Mouse (Mus musculus) frontal cortex, postnatal 36 days (tissue): ENCODE results near the gene Osgepl1.
"Not testable (repeated sequence)": the region's sequence is repeated elsewhere in the genome, so short reads cannot be mapped to it uniquely, and the experiment has no call there.

Source experiments
- DNase-seq, 2 experiments: peaks; one replicate each; pipeline ENCODE4 v3.0.0; 2022; ENCODE audit warnings: low spot score in 2 of 2

Osgepl1 gene

DNA sequence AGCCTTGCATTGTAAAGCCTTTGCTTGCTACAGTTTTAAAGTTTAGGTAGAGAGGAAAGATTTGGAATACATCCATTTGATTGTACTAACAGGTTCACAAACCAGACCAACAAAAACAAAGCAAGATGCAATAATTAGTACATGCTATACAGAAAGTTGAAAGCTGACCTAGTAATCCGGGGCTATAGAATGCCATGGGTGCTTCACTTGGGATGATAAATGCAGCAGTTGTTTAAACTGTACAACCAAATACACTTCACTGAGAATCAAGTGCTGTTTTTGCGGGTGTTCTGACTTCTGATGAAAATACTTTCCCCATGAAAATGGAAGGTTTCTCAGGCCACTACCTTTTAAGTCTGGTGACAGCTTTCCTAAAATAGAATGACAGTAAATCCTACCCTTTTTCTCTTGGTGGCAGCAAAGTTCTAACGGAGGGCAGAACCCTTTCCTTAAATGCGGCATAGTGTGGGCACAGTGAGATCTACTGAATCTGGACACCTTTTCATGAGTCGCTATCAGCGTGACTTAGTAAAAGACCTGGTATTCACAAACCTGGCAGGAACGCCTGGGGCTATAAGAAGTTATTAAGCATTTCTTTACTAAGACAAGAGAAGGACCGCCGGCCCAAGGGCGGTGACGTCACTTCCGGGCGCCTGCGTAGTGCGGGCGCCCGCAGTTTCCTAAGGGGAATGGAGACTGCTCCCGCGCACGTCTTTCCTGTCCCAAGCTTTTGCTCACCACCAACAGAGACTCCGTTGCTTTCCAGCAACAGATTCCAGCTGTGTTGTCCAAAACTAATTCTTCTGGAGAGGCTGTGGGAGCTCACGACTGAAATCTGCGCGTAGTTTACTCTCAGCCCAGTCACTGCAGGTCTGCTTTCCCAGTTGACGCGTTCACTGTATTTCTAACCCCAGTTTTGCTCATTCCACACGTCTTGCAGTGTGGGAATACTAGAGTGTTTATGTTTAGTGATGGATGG lies at the start of gene Osgepl1:
TSS of gene Osgepl1 (plus strand) at position 636 of the 979 bp plus-strand sequence.
- peak; percentile 82 to 88 for DNase-seq

DNA sequence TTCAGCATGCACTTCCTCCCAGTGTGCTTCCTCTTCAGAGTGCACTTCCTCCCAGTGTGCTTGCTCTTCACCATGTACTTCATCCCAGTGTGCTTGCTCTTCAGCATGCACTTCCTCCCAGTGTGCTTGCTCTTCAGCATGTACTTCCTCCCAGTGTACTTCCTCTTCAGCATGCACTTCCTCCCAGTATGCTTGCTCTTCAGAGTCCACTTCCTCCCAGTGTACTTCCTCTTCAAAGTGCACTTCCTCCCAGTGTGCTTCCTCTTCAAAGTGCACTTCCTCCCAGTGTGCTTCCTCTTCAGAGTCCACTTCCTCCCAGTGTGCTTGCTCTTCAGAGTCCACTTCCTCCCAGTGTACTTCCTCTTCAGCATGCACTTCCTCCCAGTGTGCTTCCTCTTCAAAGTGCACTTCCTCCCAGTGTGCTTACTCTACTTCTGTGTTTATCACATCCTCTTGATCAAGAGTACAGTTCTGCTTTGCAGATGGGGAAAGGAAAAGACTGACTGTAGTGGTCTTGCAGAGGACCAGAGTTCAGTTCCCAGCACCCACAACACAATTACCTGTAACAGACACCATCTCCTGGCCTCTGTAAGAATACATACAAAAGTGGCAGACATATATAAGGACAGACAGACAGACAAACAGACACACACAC lies 48.3 kb upstream of the Osgepl1 start:
- DNase-seq: not testable (repeated sequence)

DNA sequence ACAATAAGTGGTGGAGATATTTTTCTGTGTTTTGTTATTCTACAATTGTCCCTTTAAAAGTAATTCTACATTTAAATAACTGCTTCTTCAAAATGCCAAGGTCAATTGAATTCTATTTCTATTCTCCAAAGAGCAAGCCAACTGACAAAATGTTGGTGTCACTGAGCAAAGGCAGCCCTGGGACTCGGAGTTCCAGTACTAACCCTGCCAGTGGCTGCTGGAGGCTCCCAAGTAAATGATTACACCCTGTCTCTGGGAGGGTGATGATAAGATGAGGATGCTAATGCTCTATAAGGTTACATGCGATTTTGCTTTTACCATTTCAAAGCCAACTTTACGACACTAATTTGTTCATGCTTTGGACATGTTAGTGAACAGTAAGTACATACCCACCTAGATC lies 43.5 kb upstream of the Osgepl1 start:
- DNase-seq: no peak

DNA sequence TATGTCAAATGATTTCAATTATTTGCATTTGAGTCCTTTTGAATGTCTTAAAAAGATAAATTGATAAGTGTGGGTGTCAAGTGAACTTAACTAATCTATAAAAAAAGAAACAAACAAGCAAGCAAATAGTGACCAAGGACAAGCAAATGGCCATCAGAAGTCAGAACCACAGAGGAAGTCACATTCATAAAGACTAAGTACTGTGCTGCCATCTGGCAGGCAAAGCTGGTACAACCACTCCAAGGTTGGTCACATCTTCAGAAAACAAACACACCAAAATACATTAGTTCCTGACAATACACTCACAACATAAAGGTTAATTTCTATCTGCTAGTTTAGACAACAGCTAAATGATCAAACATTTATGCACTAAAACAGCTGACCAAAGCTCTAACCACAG lies 40.8 kb upstream of the Osgepl1 start:
- peak; percentile 6 to 58 for DNase-seq

DNA sequence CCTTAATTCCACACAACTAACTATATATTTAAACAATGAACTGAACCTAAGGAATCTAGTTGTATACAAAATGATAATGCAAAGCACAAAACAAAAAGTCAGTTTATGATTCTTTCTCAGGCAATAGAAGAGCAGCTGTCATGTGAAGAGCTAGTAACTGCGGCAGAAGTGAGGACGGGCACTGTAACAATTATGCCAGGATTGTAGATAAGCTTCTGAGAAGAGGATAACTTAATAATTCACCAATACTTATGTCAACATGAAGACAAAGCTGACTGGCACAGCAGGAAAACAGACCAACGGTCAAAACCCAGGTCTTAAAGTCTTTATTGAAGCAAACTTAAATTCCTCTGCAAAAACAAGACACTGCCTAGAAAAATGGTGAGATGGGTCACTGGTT lies 22.2 kb upstream of the Osgepl1 start:
- no peak for DNase-seq

DNA sequence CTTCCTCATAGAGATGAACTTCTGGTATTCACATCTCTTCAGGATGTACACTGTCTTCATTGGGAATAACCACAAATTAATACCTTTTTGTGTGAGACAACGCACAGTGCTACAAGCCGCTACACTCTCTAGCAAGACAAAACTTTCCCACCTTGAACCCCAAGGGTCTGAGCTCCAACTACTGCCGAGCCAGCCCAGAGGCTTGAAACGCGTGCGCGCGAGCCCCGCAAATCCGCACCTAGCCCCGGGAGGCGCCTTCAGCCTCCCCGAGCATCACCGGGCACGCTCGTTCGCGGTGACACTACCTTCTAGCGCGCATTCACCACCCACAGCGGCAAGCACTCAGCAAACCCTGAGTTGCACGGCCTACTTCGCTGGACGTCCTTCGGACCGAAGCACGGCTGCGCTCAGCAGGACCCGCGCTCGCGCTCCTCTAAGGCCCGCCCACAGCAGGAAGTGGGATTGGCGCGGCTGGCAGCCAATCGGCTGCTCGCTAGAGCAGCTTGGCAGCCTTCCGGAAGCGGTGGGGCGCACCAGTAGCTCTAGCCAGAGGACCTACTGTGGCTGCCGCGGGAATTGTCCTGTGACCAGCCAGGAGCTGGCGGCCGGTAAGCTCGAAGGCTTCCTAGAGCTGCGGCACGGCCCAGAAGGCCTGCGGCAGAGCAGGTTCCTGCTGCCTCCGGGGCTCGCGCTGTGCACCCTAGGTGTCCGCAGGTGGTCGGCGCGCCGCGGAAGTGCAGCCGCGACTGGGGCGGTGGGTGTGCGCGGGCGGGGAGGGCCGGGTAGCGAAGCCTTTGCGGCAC lies 16.6 kb upstream of the Osgepl1 start, which contains the start of the genes Pms1, Ormdl1 and Gm28778:
TSS of gene Pms1 (minus strand) at position 438 of the 803 bp plus-strand sequence.
TSS of gene Ormdl1 (plus strand) at position 515 of the 803 bp plus-strand sequence.
TSS of gene Gm28778 (plus strand) at position 531 of the 803 bp plus-strand sequence.
- DNase-seq: peak; percentile 96

DNA sequence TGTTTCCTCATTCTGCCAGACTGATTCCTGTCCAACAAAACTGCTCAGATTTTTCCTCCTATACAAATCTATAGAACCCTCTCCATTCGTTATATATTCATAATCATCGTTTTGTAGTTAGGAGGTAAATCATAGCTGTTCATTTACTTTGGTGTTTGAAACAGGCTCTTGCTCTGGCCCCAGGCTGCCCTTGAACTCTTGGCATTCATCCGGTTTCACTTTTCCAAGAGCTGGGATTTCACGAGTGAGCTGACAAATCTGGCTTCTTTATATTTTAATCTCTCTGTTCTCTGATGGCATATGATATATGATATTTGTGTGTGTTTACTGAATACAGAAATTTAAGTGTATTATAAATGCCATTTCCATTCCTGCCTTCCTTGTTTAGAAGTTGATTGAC lies 12.9 kb upstream of the Osgepl1 start:
- no peak for DNase-seq

DNA sequence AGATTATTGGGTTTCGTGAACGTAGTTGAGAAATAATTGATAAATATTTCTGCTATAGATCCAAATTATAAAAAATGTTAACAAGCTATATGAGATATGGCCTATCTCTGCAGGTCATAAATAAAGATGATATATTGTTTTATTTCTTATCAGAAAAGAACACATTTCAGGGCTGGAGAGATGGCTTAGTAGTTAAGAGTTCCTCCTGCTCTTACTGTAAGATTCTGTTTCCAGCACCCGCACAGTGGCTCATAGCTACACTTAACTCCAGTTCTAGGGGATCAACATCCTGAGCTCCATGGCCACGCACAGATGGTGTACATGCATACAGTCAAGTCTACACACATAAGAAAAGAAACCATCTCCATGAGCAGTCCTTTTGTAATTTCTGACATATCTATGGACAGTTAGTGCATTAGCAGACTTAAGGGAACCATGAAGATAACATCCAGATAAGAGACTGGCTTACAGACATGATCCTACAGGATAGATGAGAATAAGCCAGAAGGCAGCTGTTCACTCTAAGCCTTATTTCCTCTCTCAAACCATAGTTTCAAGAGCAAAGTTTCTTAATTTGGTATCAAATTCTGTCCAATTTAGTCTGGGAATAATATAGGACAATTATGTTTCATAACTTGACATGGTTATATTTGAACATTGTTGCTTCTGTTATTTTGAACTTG lies 8.4 kb downstream of the Osgepl1 start:
- no peak for DNase-seq

DNA sequence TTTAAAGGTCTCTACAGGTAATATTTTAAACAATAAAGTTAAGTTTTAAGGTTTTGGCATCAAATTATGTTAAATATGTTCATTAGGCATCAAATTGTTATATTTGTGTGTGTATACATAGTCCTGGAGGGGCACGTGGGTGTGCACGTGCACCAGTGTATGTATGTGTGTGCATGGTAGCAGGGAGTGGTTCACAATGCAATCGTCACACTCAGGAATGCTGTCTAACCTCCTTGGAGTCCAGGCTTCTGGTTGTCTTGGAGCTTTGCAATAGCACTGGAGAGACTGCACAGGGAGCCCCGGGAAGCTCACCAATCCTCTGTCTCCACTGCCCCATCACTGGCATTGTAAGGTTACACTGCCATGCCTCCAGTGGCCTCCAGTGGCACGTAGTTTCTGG lies 9.8 kb downstream of the Osgepl1 start:
- no peak for DNase-seq

DNA sequence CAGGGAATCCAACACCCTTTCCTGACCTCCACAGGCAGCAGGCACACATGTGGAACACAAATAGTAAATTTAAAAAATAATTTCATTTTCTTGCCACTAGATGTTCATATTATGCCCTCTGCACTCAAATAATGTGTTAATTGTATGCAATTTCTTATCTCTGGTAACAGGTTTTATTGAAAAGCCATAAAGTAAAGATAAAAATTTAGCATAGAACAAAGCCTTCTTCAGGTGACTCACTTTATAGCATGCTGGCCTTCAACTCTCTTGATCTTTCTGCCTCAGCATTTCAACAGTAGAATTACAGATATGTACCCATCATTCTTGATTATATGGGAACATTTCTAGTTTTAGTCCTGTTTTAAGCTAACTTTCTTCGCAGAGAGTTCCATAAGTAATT lies 10.9 kb downstream of the Osgepl1 start:
- no peak for DNase-seq

DNA sequence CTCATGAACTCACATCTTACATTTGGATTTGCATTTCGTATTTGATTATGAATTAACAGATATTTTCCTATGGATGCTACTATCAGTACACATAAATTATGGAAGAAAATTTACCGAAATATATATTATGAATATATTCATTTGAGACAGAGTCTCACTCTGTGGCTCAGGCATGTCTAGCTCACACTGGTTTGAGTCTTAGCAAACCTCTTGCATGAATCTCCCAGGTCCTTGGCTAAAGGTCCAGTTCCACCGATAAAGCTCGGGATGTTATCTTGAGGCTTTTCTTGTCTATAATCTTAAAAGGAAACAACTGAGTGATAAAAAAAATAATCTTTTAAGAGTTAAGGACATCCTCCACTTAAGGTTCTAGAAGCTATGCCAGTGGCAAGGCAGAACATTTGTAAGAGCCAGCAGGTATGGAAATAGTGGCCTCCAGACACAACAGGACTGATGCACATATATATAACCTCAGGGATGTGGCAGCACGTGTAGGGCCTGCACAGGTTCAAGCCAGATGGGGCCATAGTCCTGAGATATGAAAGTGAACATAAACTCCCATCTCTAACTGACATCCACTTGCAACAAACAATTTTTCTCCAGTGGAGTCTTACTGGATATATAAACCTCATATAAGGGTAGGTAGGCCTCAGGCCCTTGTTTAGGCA lies 11.5 kb downstream of the Osgepl1 start:
- DNase-seq: no peak

DNA sequence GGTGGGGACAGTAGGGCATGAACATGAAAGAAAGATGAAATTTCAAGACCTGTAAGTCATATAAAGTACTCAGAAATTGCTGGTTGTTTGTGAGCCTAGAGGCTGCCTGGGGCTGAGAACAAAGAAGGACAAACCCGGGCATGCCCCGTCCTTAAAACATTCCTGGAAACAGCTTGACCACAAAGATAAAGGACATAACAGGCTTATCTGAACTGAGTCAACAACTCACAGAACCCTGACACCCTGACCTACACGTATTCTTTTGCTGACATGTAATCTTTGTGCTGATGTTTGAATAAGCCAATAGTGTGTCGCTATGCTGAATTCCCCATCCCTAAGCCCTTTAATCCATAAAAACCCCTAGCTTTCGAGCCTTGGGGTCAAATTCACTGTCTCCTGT lies 20.1 kb downstream of the Osgepl1 start:
- DNase-seq: not testable (repeated sequence)

DNA sequence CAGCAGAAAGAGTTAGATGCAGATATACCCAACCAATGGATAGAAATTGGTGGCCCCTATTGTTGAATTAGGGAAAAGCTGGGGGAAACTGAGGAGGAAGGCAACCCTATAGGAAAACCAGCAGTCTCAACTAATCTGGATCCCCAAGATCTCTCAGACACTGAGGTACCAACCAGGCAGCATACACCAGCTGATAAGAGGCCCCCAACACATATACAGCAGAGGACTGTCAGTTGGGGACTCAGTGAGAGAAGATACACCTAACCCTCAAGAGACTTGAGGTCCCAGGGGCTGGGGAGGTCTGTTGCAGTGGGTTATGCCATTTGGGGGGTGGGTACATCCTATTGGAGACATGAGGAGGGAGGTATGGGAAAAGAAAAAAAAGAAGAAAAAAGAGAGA lies 22.0 kb downstream of the Osgepl1 start:
- DNase-seq: no peak

DNA sequence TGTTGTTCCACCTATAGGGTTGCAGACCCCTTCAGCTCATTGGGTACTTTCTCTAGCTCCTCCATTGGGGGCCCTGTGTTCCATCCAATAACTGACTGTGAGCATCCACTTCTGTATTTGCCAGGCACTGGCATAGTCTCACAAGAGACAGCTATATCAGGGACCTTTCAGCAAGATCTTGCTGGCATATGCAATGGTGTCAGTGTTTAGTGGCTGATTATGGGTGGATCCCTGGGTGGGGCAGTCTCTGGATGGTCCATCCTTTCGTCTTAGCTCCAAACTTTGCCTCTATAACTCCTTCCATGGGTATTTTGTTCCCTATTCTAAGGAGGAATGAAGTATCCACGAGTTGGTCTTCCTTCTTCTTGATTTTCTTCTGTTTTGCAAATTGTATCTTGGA lies 24.0 kb downstream of the Osgepl1 start:
- DNase-seq: not testable (repeated sequence)

DNA sequence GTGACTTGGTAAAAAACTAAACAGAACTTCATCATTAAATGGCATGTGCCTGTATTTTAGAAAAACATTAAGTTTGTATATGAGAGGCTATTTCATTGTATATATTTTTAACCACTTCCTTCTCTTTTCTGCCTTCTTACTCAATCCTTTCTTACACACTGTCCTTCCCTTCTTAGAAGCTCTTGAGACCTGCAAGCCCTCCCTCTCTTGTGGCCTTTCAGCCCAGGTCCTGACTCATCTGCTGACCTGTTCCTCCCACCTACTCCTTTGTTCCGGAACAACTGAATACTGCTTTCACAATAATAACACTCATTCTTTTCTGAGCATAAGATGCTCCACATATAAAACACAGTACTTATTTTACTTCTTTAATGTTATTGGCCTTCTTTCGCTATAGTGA lies 27.6 kb downstream of the Osgepl1 start:
- no peak for DNase-seq

DNA sequence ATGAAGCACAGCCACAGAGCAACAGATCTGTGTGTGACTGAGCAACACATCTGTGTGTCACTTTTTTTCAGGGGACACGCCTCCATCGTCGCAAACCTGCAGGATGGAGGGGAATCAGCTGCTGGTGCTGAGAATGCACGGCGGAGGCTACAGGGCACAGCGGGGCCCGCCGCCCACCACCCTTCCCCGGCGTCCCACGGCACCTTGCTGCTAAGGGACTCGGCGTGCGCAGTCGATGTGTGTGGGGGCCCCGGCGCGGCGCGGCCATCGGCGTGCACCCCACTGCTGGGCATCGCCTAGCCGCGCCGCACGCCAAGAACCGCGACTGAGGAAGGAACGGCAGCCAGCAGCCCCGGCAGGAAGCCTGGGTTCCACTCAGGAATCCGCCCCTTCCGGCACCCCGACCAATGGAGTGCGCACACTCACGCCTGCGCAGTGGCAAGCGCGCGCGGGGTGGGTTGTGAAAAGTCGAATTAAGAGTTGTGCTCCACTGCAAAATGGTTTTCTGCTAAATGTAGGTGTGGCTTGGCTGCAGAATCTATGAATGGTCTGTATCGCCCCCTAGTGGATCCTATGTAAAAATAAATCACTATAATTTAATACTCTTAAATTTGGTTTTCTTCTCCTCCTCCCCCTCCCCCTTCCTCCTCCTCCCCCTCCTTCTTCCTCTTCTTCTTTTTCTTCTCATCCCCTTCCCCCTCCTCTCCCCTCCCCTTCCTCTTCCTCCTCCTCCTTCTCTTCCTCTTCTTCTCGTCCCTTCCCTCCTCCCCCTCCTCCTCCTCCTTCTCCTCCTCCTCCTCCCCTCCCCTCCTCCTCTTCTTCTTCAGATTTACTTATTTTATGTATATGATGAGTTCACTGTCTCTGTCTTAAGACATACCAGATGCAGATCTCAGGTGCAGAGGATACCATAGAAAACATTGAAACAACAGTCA lies 39.2 kb downstream of the Osgepl1 start, which contains the start of the genes Asdurf, Gm28551 and Asnsd1:
TSS of gene Asdurf (minus strand) at position 293 of the 935 bp plus-strand sequence.
TSS of gene Gm28551 (minus strand) at position 341 of the 935 bp plus-strand sequence.
TSS of gene Asnsd1 (minus strand) at position 426 of the 935 bp plus-strand sequence.
- peak; percentile 98 for DNase-seq

DNA sequence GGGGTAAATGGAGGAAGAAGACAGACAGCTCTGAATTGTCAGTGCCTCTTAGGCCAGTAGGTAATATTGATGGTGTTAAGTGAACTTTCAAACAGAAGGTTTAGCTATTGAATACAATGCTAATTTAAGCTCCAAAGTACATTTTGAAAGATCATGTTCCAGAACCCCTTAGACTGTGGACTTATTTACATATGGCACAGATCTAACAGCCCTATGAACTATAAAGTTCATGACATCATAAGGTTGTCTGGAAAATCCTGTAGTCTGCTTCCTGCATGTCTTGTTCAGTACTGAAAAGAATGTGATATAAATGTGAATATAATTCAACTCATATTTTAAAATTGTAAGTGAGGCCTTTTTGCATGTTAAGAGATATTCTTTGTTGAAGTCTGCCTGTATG lies 45.6 kb downstream of the Osgepl1 start:
- no peak for DNase-seq
